Mouse (Mus musculus): ENCODE data around the gene Itpkb. TPM values are rescaled to one million over a fixed set of nuclear protein-coding genes. Genes with fewer than 3 reads are reported as not detected.

Gene Itpkb
- 5.6 and 8.7 TPM in 2 replicates for polyA plus RNA-seq (2012; rRNA removed)

GRCm38 (mm10) chr1:180330145-180330706 is at the start of gene Itpkb:
TSS of gene Itpkb (plus strand) at chr1:180330485.

Other genes with a start within 250 kb of the Itpkb start
- 2.2 TPM in 2 replicates for gene Coq8a, start 130.9 kb upstream of the Itpkb start, polyA plus RNA-seq (2012; rRNA removed)
- gene Psen2, start 67.0 kb upstream of the Itpkb start, polyA plus RNA-seq (2012; rRNA removed), result 12.2 and 13.1 TPM in 2 replicates
- gene Stum, start 153.0 kb downstream of the Itpkb start, polyA plus RNA-seq (2012; rRNA removed), result 0.89 and 1.9 TPM in 2 replicates
- gene Parp1, start 238.4 kb downstream of the Itpkb start, polyA plus RNA-seq (2012; rRNA removed), result 158 and 196 TPM in 2 replicates